Mouse (Mus musculus): ENCODE measurements around the gene Iqgap1. TPM values are rescaled to one million over a fixed set of nuclear protein-coding genes. Genes with fewer than 3 reads are reported as not detected.

Iqgap1 gene
- polyA plus RNA-seq, 1 experiment, result 2.2 TPM

DNA sequence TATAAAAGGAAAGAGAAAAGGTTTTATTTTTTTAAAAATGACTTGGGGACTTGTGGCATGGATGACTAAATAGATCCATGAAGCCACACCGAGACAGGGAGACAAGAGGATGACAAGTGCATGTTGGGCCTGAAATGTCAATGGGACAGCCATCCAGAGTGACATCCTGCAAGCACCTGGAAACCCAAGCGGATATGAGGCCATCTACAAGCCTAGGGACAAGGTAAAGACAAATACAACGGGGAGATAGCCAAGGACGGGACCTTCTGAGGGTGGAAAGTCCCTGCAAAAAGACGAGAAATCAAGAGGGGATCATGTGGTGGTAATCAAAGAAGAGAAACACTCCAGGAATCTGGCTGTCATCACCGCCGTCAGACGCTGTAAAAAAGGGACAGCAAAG lies 48.6 kb downstream of the Iqgap1 start:
- peaks cover 14% of the 10 kb centered on the region for H3K36me3 ChIP-seq (replicated peaks; ENCODE audit: low read length)

DNA sequence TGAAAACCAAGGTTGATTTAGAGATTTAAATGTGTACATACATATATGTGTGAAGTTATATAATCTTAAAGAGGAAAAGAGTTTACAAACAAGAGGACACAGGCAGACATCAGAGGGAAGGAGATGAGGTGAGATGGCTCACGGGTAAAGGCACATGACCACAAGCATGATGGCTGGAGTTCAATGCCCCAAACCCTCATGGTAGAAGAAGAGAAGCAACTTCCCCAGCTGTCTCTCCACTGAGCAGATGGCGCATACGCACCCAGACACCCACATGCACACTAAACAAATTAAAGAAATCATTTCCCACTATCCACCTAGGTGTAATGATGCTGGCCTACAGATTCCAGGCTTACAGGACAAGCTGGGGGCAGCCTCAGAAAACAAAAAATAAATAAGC lies 49.7 kb downstream of the Iqgap1 start:
- Histone ChIP-seq H3K27me3 (replicated peaks) (peaks cover 15% of the 10 kb centered on the region), H3K4me3 (replicated peaks) (no peak overlapping the region), H3K9me3 (peaks cover 6% of the 10 kb centered on the region), H3K4me1 (peaks cover 41% of the 10 kb centered on the region), H3K36me3 (replicated peaks; ENCODE audit: low read length) (peaks cover 16% of the 10 kb centered on the region)
- TF ChIP-seq GATA1 (IDR thresholded peaks at IDR 0.05; ENCODE audit: borderline replicate concordance, low read length) (no peak), FLI1 (IDR thresholded peaks at IDR 0.05; ENCODE audit: low read length) (no peak)

More for the DNA sequence above, 48.6 kb downstream of the Iqgap1 start:
- Histone ChIP-seq H3K4me3 (replicated peaks) (no peak overlapping the region), H3K27me3 (replicated peaks) (peaks cover 19% of the 10 kb centered on the region), H3K9me3 (0 out of 2 replicates have a peak, but pooled peaks cover 3% of the 10 kb centered on the region), H3K4me1 (peaks cover 51% of the 10 kb centered on the region)
- no peak for TF ChIP-seq GATA1 (IDR thresholded peaks at IDR 0.05; ENCODE audit: borderline replicate concordance, low read length)
- TF ChIP-seq FLI1 (IDR thresholded peaks at IDR 0.05; ENCODE audit: low read length), result no peak

DNA sequence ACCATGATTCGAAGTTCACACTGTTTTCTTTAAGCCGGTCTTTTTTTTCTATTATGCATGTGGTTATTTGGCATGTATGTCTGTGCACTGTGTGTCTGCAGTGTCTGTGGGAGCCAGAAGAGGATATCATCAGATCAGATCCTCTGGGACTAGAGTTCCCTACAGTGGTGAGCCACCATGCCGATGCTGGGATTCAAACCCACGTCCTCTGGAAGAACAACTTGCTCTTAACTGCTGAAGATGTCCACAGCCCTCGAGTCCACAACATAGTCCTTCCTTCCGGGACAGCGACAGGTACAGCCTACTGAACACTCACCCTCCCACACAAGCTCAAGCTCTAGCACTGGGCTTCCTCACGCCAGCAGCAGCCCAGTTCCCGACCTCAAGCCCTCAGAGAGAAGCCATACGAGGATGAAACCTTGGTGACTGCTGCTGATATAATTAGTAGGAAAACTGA lies 50.3 kb downstream of the Iqgap1 start:
- Histone ChIP-seq H3K27me3 (replicated peaks) (peaks cover 16% of the 10 kb centered on the region), H3K9me3 (peaks cover 6% of the 10 kb centered on the region), H3K36me3 (replicated peaks; ENCODE audit: low read length) (peaks cover 16% of the 10 kb centered on the region), H3K4me3 (replicated peaks) (no peak overlapping the region), H3K4me1 (peaks cover 41% of the 10 kb centered on the region)
- TF ChIP-seq FLI1 (IDR thresholded peaks at IDR 0.05; ENCODE audit: low read length) (no peak), GATA1 (IDR thresholded peaks at IDR 0.05; ENCODE audit: borderline replicate concordance, low read length) (no peak)

DNA sequence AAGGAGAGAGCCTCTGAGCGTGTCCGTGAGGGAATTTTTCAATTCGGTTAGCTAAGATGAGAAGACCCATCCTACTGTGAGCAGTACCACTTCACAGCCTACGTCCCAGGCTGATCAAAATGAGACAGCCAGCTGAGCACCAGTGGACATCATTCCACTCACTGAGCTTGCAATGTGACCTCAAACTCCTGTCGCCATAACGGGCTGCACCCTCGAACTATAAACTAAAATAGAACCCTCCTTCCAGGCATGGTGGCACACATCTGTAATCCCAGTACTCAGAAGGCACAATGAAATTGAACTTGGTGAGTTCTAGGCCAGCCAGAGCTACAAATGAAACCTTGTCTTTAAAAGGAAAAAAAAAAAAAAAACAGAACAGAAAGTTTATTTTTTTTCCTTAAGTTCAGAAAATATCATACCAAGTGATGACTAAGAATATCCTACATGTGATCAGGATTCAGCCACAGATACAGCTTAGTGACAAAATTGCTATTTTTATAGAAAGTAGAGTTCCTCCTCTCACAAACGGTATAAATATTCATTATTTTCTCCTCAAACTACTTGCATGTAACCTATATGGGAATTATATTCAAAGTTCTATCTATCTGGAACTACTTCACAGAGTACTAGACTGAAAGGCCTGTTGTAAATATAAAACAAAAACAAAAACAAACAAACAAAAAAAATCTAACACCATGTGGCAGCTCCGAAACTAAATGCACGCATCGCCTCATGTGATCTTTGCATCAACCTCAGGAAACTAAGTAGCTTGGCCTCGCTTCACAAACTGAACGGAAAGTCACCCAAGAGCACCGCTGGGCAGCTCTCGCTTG lies 50.9 kb downstream of the Iqgap1 start:
- Histone ChIP-seq H3K4me3 (replicated peaks) (no peak overlapping the region), H3K9me3 (peaks cover 6% of the 10 kb centered on the region), H3K36me3 (replicated peaks; ENCODE audit: low read length) (peaks cover 16% of the 10 kb centered on the region), H3K27me3 (replicated peaks) (peaks cover 16% of the 10 kb centered on the region), H3K4me1 (peaks cover 44% of the 10 kb centered on the region)
- no peak for TF ChIP-seq FLI1 (IDR thresholded peaks at IDR 0.05; ENCODE audit: low read length)
- TF ChIP-seq GATA1 (IDR thresholded peaks at IDR 0.05; ENCODE audit: borderline replicate concordance, low read length), result no peak

- Histone ChIP-seq H3K4me1 (peaks cover 41% of the 10 kb centered on the region), H3K4me3 (replicated peaks) (no peak overlapping the region), H3K36me3 (replicated peaks; ENCODE audit: low read length) (peaks cover 16% of the 10 kb centered on the region), H3K9me3 (peaks cover 6% of the 10 kb centered on the region), H3K27me3 (replicated peaks) (peaks cover 11% of the 10 kb centered on the region)
- TF ChIP-seq FLI1 (IDR thresholded peaks at IDR 0.05; ENCODE audit: low read length) (no peak), GATA1 (IDR thresholded peaks at IDR 0.05; ENCODE audit: borderline replicate concordance, low read length) (no peak)
Observed at GRCm38 (mm10) chr7:80773834-80774614, 51.8 kb downstream of the Iqgap1 start.

DNA sequence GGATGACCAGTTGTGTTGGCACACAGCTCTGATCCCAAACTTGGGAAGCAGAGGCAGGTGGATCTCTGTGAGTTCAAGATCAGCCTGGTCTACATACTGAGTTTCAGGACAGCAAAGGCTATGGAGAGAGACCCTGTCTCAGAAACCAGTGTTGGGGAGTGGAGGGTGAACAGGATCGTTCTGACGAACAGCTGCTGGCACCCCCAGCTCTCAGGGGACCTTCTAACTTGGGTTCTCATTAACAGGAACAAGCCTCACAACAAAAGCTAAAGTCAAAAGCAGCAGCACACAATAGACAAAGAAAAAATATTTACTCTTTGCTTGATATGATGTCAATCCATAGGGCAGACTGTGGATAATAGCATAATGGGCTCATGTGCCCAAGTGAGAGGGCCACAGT lies 55.3 kb downstream of the Iqgap1 start:
- Histone ChIP-seq H3K27me3 (replicated peaks) (peaks cover 2% of the 10 kb centered on the region), H3K36me3 (replicated peaks; ENCODE audit: low read length) (peaks cover 35% of the 10 kb centered on the region), H3K4me1 (peaks cover 40% of the 10 kb centered on the region), H3K9me3 (peaks cover 6% of the 10 kb centered on the region), H3K4me3 (replicated peaks) (no peak overlapping the region)
- TF ChIP-seq FLI1 (IDR thresholded peaks at IDR 0.05; ENCODE audit: low read length), result no peak
- no peak for TF ChIP-seq GATA1 (IDR thresholded peaks at IDR 0.05; ENCODE audit: borderline replicate concordance, low read length)

DNA sequence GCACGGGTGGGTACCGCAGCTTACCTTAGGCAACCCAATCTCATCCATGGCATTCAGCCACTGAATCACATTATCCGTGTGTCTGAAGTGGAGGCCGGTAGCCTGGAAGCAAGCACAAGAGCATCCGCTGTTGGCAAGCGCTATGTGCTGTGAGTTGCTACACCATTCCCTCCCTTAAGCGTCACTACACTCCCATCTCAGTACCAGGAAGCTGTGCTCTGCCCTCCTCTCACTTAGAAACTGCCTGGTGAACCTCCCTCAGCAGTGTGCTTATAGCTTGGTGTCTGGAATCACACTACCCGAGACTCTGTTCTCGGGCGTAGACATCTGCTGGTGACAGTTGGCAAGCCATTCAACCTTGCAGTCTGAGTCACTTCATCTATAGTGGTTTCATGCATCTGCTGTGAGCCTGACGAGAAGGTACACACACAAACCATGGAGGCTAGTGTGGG lies 58.9 kb downstream of the Iqgap1 start:
- TF ChIP-seq FLI1 (IDR thresholded peaks at IDR 0.05; ENCODE audit: low read length), result no peak
- TF ChIP-seq GATA1 (IDR thresholded peaks at IDR 0.05; ENCODE audit: borderline replicate concordance, low read length), result no peak
- Histone ChIP-seq H3K9me3 (peaks cover 4% of the 10 kb centered on the region), H3K4me3 (replicated peaks) (no peak overlapping the region), H3K36me3 (replicated peaks; ENCODE audit: low read length) (peaks cover 64% of the 10 kb centered on the region), H3K4me1 (peaks cover 29% of the 10 kb centered on the region), H3K27me3 (replicated peaks) (peaks cover 2% of the 10 kb centered on the region)

DNA sequence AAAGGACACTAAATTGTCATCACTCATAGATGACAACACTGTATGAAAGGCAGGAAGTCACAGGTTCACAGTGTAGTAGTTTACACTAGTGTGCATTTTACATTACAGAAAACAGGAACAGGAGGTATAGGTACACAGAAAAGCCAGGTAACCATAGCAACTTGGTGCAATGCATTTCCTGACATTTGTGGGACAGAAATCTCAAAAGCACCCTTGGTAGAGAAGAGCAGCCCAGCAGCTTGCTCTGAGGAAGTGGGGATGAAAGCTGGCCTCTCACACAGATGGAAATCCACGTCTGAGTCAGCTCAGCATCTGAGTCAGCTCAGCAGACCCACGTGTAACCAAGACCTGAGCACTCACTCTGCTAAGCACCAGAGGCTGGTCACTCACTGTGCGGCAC lies 59.7 kb downstream of the Iqgap1 start:
- TF ChIP-seq GATA1 (IDR thresholded peaks at IDR 0.05; ENCODE audit: borderline replicate concordance, low read length), result no peak
- Histone ChIP-seq H3K4me3 (replicated peaks) (no peak overlapping the region), H3K9me3 (no peaks in the 10 kb centered on the region; the same call in 1 of the 2 replicates), H3K27me3 (replicated peaks) (peaks cover 2% of the 10 kb centered on the region), H3K4me1 (peaks cover 29% of the 10 kb centered on the region), H3K36me3 (replicated peaks; ENCODE audit: low read length) (peaks cover 69% of the 10 kb centered on the region)

- H3K4me3 ChIP-seq (replicated peaks), result no peak overlapping the region
- no peak for TF ChIP-seq FLI1 (IDR thresholded peaks at IDR 0.05; ENCODE audit: low read length)
- peaks cover 19% of the 10 kb centered on the region for H3K4me1 ChIP-seq
- H3K9me3 ChIP-seq, result no peaks in the 10 kb centered on the region
- peaks cover 90% of the 10 kb centered on the region for H3K36me3 ChIP-seq (replicated peaks; ENCODE audit: low read length)
- H3K27me3 ChIP-seq (replicated peaks), result no peaks in the 10 kb centered on the region
Observed at GRCm38 (mm10) chr7:80763864-80764437, 61.8 kb downstream of the Iqgap1 start.
